Mouse (Mus musculus): Measurements from ENCODE around the gene Thra. TPM values are rescaled to one million over a fixed set of nuclear protein-coding genes. Genes with fewer than 3 reads are reported as not detected.

Thra gene
- polyA plus RNA-seq, 1 experiment: 83.9 TPM

- Histone ChIP-seq H3K4me1 (ENCODE audit: control insufficient read depth, insufficient read depth, low read length) (peaks cover 22% of the 10 kb centered on the region), H3K4me3 (ENCODE audit: insufficient read depth, low read length) (no peak overlapping the region), H3K27ac (ENCODE audit: insufficient read depth, low read length) (no peak overlapping the region)
- TF ChIP-seq CTCF (IDR thresholded peaks at IDR 0.05; ENCODE audit: borderline replicate concordance, insufficient read depth, low read length) (no peak), POLR2A (IDR thresholded peaks at IDR 0.05; ENCODE audit: low read depth, low read length) (no peak)
Observed at GRCm38 (mm10) chr11:98749716-98750115, 9.3 kb downstream of the Thra start.

- no peak for TF ChIP-seq POLR2A (IDR thresholded peaks at IDR 0.05; ENCODE audit: low read depth, low read length)
- no peak for TF ChIP-seq CTCF (IDR thresholded peaks at IDR 0.05; ENCODE audit: borderline replicate concordance, insufficient read depth, low read length)
- peak overlapping the region; percentile 39 for H3K27ac ChIP-seq (ENCODE audit: insufficient read depth, low read length)
- no peak overlapping the region for H3K4me3 ChIP-seq (ENCODE audit: insufficient read depth, low read length)
- peaks cover 22% of the 10 kb centered on the region for H3K4me1 ChIP-seq (ENCODE audit: control insufficient read depth, insufficient read depth, low read length)
Observed at GRCm38 (mm10) chr11:98750351-98751201, 10.1 kb downstream of the Thra start.

- TF ChIP-seq CTCF (IDR thresholded peaks at IDR 0.05; ENCODE audit: borderline replicate concordance, insufficient read depth, low read length) (no peak), POLR2A (IDR thresholded peaks at IDR 0.05; ENCODE audit: low read depth, low read length) (no peak)
- Histone ChIP-seq H3K4me1 (ENCODE audit: control insufficient read depth, insufficient read depth, low read length) (peaks cover 22% of the 10 kb centered on the region), H3K4me3 (ENCODE audit: insufficient read depth, low read length) (no peak overlapping the region), H3K27ac (ENCODE audit: insufficient read depth, low read length) (peak overlapping the region; percentile 39)
Observed at GRCm38 (mm10) chr11:98751221-98751782, 10.9 kb downstream of the Thra start.

GRCm38 (mm10) chr11:98752562-98753140 lies 12.2 kb downstream of the Thra start:
- Histone ChIP-seq H3K27ac (ENCODE audit: insufficient read depth, low read length) (no peak overlapping the region), H3K4me1 (ENCODE audit: control insufficient read depth, insufficient read depth, low read length) (peaks cover 15% of the 10 kb centered on the region), H3K4me3 (ENCODE audit: insufficient read depth, low read length) (no peak overlapping the region)
- no peak for TF ChIP-seq CTCF (IDR thresholded peaks at IDR 0.05; ENCODE audit: borderline replicate concordance, insufficient read depth, low read length)
- TF ChIP-seq POLR2A (IDR thresholded peaks at IDR 0.05; ENCODE audit: low read depth, low read length): no peak

- H3K4me1 ChIP-seq (ENCODE audit: control insufficient read depth, insufficient read depth, low read length): peaks cover 14% of the 10 kb centered on the region
- no peak for TF ChIP-seq POLR2A (IDR thresholded peaks at IDR 0.05; ENCODE audit: low read depth, low read length)
- H3K4me3 ChIP-seq (ENCODE audit: insufficient read depth, low read length): no peak overlapping the region
- no peak overlapping the region for H3K27ac ChIP-seq (ENCODE audit: insufficient read depth, low read length)
Observed at GRCm38 (mm10) chr11:98753264-98753663, 12.8 kb downstream of the Thra start.

- no peak overlapping the region for H3K27ac ChIP-seq (ENCODE audit: insufficient read depth, low read length)
- H3K4me3 ChIP-seq (ENCODE audit: insufficient read depth, low read length): no peak overlapping the region
- H3K4me1 ChIP-seq (ENCODE audit: control insufficient read depth, insufficient read depth, low read length): peaks cover 6% of the 10 kb centered on the region
- no peak for TF ChIP-seq CTCF (IDR thresholded peaks at IDR 0.05; ENCODE audit: borderline replicate concordance, insufficient read depth, low read length)
- no peak for TF ChIP-seq POLR2A (IDR thresholded peaks at IDR 0.05; ENCODE audit: low read depth, low read length)
Observed at GRCm38 (mm10) chr11:98754151-98754620, 13.7 kb downstream of the Thra start.

- TF ChIP-seq CTCF (IDR thresholded peaks at IDR 0.05; ENCODE audit: borderline replicate concordance, insufficient read depth, low read length) (peak; percentile 92), POLR2A (IDR thresholded peaks at IDR 0.05; ENCODE audit: low read depth, low read length) (no peak)
- H3K4me1 ChIP-seq (ENCODE audit: control insufficient read depth, insufficient read depth, low read length): peaks cover 4% of the 10 kb centered on the region; the same call in 1 of the 2 replicates
- H3K27ac ChIP-seq (ENCODE audit: insufficient read depth, low read length): no peak overlapping the region
- H3K4me3 ChIP-seq (ENCODE audit: insufficient read depth, low read length): no peak overlapping the region
Observed at GRCm38 (mm10) chr11:98754621-98755181, 14.3 kb downstream of the Thra start.

- Histone ChIP-seq H3K4me1 (ENCODE audit: control insufficient read depth, insufficient read depth, low read length) (peaks cover 4% of the 10 kb centered on the region; the same call in 1 of the 2 replicates), H3K27ac (ENCODE audit: insufficient read depth, low read length) (no peak overlapping the region), H3K4me3 (ENCODE audit: insufficient read depth, low read length) (no peak overlapping the region)
- no peak for TF ChIP-seq CTCF (IDR thresholded peaks at IDR 0.05; ENCODE audit: borderline replicate concordance, insufficient read depth, low read length)
Observed at GRCm38 (mm10) chr11:98755726-98756380, 15.4 kb downstream of the Thra start.

GRCm38 (mm10) chr11:98756711-98757110 lies 16.3 kb downstream of the Thra start:
- Histone ChIP-seq H3K27ac (ENCODE audit: insufficient read depth, low read length) (no peak overlapping the region), H3K4me3 (ENCODE audit: insufficient read depth, low read length) (no peak overlapping the region), H3K4me1 (ENCODE audit: control insufficient read depth, insufficient read depth, low read length) (peaks cover 4% of the 10 kb centered on the region; the same call in 1 of the 2 replicates)
- TF ChIP-seq POLR2A (IDR thresholded peaks at IDR 0.05; ENCODE audit: low read depth, low read length) (no peak), CTCF (IDR thresholded peaks at IDR 0.05; ENCODE audit: borderline replicate concordance, insufficient read depth, low read length) (no peak)
